Mouse (Mus musculus) adipocyte (in vitro differentiated cells): Measurements from ENCODE around the gene Gls2.
"Not testable (repeated sequence)": the region's sequence is repeated elsewhere in the genome, so short reads cannot be mapped to it uniquely, and the experiment has no call there.

Experiments used
- DNase-seq: peaks from one replicate; pipeline ENCODE4 v3.0.0-alpha.2; 2016; ENCODE audit warnings: low spot score

Gene Gls2

DNA sequence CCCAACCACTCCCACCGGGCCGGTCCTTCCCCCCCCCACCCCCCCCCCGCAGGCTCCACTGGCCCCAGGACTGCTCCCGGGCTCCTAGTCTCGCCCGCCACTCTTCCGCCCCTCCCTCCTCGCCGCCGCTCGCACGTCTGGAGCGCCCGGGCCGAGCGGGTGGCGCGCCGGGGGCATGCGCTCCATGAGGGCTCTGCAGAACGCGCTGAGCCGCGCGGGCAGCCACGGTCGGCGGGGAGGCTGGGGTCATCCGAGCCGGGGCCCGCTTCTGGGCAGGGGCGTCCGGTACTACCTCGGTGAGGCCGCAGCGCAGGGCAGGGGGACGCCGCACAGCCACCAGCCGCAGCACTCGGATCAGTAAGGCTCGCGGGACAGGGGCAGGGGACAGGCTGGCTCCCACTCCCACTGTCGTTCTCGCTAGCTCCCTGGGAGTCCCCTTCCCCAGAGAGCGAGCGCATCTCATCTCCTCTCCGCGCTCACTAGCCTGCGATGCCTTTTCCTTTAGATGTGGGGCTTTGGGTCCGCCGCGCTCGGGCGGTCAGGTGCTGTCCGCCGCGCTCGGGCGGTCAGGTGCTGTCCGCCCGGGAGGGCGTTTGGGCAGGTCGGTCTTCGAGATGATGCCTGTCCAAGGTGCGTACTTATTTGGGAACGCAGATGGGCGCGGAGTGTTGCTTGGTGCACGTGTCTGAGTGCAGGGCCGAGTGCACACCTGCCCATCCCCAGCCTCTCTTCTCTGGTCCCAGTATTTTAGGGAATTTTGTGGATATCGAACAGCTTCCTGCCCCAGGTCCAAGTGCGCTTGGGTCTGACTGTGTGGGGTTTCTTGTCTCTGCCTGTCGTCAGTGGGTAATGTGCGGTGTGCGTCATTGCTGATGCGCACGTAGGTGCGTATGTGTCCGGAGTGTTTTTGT is 549 bp downstream of the Gls2 start:
- no peak for DNase-seq

DNA sequence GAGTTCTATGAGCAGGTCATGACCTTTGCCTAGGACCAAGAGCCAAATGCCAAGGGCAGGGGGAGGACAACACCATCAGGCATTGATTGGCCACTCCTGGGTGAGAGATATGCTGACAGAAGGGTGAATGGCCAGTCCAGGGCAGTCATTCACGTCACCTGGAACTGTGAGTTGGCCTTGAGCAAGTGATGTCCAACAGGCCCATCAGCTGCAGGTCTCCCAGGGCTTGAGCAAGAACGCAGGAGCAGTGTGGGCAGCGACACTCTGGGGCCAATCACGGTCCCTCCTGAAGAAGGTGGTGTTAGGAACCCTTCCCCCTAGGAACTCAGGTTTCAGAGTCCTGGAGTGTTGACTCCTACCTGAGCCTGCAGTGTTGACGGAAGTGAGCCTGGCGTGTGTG is 7.6 kb downstream of the Gls2 start:
- DNase-seq = no peak

DNA sequence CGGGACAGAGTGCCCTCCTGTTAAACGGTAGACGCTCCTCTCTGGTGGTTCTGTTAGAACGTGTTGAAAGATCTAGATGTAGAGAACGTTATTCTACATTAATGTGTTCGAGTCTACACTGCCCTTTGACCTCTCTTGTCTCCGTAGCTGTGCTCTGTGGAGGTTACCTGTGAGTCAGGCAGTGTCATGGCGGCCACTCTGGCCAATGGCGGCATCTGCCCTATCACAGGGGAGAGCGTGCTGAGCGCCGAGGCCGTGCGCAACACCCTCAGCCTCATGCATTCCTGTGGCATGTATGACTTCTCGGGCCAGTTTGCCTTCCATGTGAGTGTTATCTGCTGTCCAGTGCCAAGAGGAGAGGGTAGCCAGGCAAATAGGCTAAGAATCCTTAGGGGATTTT is 10.7 kb downstream of the Gls2 start:
- no peak for DNase-seq

DNA sequence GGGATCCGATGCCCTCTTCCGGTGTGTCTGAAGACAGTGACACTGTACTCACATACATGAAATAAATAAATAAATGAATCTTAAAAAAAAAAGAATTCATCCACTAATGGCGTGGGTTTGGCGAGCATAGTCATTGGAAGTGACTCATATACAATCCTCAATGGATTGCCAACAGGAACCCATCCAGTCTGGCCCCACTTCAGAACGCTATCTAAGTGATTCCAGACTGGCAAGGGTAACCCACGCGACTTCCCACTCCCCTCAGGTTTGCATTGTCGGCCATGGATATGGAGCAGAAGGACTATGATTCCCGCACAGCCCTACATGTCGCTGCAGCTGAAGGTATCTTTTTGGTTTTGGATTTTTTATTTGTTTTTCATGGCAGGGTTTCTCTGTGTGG is 14.1 kb downstream of the Gls2 start:
- DNase-seq = no peak

DNA sequence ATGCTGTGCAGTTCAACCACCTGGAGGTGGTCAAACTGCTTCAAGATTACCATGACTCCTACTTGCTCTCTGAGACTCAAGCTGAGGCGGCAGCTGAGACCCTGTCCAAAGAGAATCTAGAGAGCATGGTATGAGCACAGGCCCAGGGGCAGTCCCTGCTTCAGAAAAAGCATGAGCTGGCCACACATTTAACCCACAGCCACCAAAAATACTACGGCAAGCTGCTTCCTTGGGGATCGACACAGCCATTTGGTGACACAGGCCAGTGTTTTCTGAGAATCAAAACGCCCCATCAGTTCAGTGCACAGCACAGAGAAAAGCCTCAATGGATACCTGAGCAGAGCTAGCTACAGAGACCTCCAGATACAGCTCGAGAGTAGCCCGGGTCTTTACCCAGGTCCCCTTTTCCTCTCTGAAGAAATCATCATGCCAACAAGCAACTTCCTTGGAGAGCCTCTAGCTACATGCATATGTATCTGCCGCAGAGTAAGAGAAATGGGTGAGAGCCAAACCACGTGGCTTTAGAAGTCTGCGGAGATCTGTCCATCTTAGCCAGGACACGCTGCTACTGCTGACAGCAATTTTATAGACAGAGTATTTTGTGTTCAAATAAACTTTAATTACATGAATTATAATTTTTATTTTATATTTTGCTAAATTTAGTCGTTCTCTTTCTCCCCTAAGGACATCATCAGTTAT is 15.2 kb downstream of the Gls2 start:
- no peak for DNase-seq

DNA sequence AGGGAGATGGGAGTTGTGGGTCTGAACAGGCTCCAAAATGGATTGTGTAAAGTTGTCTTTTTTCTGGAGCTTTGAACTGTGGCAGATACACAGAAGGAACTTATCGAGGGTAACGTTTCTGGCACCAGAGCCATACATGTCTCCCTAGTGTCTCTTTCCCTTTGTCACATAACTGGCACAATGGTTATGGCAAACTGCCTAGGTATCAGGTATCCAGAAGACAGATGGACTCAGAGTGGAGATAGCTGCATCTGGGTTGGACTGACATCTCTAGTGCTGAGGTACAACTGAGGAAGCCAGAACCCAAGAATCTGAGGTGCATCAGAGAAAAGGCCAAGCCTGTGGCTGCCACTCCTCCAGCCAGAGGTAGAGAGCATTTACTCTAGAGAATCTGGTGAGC is 15.9 kb downstream of the Gls2 start:
- DNase-seq = no peak

DNA sequence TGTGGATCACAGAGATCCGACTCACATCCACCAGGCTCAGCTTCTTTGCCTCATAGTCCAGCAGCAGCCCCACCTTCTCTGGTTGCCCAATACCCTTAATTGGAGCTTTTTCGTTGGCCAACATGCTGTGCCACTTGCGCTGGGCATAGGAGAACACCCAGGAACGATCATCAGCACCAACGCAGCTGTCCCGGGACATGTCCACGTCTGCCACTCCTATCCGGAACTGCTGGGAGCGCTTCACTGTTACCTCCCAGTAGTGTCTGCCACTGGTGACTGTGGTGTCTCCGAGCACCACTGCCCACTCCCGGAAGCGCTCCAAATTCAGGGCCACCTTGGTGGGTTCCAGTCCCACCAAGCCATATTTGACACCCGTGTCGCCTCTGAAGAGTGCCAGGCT is 16.7 kb downstream of the Gls2 start:
- peak; percentile 54 for DNase-seq

DNA sequence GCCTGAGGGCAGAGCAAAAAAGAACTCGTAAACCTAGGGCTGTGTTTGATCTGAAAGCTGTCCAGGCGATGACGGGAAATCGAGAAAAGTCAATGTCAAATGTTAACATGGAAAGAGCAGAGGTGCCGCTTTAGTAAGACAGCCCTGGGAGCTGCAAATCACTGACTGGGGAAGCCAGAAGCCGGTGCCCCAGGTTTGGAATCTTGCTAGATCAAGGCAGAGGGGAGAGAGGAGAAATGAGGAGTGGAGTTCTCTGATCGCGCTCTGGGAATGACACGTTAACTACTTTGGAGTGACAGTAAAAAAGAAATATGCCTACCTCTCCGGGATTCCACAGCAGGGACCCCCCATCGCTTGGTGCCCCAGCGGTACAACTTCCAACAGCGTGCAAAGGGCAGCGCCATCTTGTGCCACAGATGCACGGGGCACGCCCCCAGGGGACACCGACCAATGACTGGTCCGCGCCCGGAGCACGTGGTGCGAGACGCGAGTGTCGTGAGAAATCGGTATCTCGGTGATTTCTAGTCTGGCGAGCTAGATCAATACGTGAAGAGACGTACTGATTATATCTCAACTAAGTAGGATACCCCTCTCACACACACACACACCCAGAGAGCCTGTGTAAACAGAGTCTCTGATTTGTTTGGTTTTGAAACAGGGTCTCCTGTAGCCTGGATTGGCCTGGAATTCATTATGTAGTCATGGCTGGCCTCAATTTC is 17.3 kb downstream of the Gls2 start, which contains the start of gene Spryd4:
Gene Spryd4 (minus strand): TSS at position 418 of the 719 bp plus-strand sequence.
- peak; percentile 88 for DNase-seq

DNA sequence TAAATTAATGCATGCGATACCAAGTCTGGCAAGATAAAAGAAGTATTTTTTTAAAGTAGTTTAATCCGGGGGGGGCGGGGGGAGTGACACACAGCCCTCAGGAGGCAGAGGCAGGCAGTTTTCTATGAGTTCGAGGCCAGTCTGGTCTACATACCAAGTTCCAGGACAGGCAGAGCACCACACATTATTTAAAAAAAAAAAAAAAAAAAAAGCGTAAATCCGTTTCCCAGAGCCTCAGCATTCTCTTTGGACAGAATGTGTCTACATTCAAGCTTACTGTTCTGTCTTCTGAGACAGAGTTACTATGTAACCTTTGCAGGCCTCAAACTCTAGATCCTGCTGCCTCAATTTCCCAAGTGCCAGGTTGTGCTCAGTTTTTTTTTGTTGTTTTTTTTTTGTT is 17.9 kb downstream of the Gls2 start:
- no peak for DNase-seq

DNA sequence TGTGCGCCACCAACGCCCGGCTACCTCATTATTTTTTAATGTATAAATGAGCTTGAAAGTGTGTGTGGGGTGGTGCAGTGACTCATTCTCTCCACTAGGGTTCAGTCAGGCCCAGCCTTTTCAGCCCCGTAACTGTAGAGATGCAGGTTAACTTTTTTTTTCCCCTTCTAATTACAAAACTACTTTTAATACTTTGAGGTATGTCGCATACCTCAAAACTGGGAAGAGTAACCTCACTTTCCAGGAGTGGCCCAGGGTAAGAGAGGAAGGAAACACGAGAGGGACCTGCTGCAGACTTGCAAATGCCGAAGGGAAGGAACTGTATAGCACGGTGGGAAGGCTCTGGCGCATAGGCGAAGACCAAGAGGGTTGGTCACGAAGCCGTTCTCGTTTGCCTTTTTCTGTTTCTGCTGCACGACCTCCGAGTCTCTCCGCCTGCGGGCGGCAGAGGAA is 18.6 kb downstream of the Gls2 start:
- DNase-seq = peak; percentile 60

DNA sequence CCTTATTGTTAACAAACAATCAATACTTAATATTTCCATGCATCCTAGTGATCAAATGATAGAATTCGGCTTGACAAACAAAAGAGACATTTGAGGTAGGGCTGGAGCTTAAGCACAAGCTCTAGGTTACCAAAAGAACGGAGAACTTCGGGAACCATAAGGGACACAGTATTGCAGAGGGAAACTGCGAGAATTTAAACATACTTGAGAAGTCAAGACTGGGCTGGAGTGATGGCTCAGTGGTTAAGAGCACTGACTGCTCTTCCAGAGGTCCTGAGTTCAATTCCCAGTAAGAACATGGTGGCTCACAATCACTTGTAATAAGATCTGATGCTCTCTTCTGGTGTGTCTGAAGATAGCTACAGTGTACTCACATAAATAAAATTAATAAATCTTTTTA is 19.9 kb downstream of the Gls2 start:
- DNase-seq = not testable (repeated sequence)

DNA sequence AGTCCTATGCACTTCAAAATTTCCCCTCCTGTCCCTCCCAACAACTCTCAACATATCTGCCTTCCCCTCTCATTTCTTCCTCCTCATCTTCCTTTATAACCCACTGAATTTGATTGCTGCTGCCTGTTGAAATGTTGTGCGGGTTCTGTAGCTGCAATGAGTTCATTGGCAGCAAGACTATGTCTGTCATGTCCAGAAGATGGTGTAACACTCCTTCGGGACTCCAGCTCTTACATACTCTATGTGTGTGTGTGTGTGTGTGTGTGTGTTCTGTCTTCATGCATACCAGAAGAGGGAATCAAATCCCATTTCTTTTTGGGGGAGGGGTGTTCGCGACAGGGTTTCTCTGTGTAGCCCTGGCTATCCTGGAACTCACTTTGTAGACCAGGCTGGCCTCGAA is 20.7 kb downstream of the Gls2 start:
- DNase-seq = peak; percentile 55

DNA sequence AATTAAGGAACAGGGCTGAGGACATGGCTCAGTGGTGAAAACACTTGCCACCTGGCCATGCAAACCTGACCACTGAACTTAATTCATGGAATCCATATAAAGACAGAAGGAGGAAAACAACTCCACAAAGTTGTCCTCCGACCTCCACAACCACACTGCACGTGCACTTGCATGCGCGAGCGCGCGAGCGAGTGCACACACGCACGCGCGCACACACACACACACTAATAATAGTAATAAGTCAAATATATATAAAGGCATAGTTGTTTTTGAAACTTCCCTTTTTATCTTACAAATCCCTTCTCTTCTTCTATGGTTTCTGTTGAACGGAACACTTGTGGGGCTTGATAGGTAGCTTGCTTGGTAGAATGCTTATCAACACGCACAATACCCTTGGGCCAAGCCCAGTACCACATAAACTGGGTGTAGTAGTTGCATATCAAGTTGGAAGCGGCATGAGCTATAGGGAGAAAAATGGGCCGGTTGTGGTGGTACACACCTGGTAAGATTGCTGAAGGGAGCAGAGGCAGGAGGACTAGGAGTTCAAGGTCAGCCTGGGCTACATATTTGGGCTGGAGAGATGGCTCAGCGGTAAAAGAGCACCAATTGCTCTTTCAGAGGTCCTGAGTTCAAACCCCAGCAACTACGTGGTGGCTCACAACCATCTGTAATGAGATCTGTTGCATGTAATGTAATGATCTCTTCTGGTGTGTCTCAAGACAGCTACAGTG is 24.3 kb downstream of the Gls2 start:
- no peak for DNase-seq

DNA sequence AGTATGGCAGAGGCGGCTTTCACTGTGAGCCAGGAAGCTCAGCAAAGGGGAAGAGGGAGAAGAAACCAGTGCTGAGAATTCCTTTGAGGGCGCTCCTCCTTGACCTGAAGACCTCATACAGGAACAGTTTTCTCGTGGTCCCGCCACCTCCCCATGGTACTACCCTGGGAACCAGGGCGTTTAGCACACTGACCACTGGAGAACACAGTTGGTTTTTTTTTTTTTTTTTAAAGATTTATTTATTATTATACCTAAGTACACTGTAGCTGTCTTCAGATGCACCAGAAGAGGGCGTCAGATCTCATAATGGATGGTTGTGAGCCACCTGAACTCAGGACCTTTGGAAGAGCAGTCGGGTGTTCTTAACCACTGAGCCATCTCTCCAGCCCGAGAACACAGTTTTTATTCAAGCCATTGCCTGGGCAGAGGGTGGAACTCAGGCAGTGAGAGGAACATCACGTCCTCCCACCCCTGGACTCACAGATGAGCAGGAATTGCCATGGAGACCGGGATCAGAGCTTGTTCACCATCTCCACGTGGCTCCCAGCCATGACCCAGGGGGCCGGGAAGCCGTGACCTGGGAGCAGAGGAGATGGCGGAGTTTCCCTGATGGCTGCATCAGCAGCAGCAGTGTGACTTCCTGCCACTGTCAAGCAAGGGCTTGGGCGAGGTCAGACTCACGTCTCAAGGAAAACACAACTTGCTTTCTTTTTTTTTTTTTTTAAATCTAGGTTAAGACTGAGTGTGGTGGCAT is 27.5 kb downstream of the Gls2 start:
- no peak for DNase-seq

DNA sequence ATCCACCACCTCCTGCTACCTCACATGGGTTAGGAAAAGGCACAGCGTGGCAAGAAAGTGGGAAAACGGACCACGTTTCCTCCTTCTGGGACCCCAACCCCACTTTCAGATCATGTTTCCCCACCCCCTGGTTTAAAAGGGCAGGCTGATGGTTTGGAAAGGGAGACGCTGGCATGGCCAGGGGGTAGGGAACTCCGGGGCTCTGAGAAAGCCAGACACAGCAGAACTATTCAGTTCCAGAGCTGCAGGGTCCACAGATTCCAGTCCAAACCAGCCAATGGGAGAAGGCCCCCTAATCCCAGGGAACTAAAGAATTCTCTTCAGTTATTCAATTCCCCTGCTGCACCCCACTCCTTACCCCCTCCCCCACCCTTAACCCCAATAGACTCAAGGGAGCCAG is 30.8 kb downstream of the Gls2 start:
- DNase-seq = no peak

DNA sequence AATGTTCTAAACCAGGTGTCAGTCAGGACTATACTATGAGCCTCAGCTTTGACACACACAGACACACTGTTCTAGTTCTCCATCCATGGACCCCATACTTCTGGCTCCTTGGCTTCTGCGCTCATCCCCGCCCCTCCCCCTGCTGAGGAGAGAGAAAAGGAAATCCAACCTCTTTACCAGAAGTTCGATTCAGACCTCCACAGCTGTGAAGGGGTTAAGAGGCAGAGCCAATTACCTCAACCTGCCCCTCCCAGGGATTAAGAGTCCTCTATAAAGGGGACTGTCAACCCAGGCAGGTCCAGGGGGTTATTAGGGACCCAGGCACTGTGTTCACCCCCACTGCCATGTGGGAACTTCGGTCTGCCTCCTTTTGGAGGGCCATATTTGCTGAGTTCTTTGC is 31.3 kb downstream of the Gls2 start, which contains the start of gene Mip:
Gene Mip (plus strand): TSS at position 301 of the 400 bp plus-strand sequence.
- no peak for DNase-seq

DNA sequence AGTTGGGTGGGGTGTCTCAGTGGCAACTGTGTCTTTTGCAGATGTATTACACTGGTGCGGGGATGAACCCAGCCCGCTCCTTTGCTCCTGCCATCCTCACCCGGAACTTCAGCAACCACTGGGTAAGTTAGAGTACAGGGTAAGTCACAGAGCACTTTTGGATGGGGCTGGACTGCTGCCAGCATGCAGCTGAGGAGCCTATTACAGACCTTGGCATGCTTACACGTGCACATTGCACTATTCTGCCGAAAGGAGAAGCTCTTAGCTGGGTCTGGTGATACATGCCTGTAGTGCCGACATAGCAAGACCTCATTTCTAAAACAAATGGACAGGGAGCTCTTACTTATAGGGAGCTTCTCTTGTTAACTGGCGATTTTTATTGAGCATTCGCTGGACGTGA is 33.3 kb downstream of the Gls2 start:
- DNase-seq = no peak

DNA sequence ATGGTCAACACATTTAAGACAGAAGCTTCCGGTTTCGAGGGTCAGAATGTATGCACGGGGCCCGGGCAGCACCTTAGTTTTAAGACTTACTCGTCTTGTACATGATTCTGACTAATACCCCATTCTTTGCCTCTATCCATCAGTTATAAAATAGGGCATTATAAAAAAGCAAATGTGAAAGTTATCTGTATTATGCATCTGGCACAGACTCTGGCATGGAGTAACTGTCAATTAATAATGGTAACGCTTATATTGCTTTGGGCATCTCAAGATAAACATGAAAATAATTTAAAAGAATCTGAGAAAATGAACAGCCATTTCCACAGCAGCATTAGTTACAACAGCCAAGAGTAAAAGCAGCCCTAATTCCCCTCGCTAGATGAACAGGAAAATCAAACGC is 33.8 kb downstream of the Gls2 start:
- no peak for DNase-seq

DNA sequence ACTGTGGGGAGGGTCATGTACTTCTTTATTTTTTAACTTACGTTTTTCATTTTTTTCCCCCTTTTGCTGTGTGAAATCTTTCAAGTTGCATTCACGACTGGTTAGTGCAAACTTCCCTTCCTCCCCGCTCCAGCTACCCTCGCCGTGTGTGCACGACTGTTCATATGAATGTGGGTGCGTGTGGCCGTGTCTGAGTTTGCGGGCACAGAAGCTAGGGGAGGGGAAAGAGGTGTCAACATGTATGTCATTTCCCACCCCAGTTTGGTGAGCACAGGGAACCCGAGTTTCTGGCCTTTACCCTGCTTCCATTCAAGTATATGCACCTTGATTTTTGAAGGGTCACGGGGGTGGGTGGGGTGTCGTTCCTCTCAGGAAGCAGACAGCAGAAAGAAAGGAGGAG is 36.3 kb downstream of the Gls2 start:
- DNase-seq = no peak

DNA sequence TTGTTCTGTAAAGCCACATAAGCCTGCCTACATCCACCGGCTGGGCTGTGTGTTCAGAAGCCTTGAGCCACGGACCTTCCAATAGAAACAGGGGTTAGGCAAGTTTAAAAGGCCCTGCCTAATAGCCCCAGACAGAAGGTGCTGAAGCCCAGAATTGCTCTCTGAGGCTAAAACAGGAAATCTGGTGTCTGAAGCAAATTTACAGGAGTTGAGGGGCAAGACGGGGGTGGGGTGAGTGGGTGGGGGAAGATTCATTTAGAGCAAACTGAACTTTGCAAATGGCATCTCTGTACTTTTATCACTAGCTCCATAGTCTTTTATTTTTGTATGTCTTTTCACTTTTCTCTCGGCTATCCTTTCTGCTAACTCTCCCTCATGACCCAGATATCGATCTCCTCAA is 36.9 kb downstream of the Gls2 start:
- no peak for DNase-seq
